Mouse (Mus musculus) lung, postnatal 0 days (tissue): ENCODE data around the gene Taok3. TPM values are rescaled to one million over a fixed set of nuclear protein-coding genes. Genes with fewer than 3 reads are reported as not detected.

Experiments
- ATAC-seq: fragments of 200-750 bp; cut with Nextera tagmentation; 2 replicates; pipeline ENCODE4 v1.8.0; 2017; ENCODE audit warnings: moderate library complexity
- DNase-seq: peaks from one replicate; pipeline ENCODE4 v3.0.0-alpha.2; 2016; ENCODE audit warnings: low spot score
- H3K27ac ChIP-seq: fragments of 300-500 bp; sonication (generic); 2 replicates; pipeline ENCODE4 v1.5.1; 2014; ENCODE audit warnings: antibody characterized with exemption, mild to moderate bottlenecking, low read length, mixed read lengths
- H3K27me3 ChIP-seq: fragments of 300-500 bp; sonication (generic); replicated peaks from 2 replicates; pipeline ENCODE4 v1.6.1; 2014; ENCODE audit warnings: low read length, mixed read lengths; ENCODE audit not compliant: insufficient read depth
- H3K36me3 ChIP-seq: fragments of 300-500 bp; sonication (generic); 2 replicates; pipeline ENCODE4 v1.6.1; 2014; ENCODE audit warnings: low read length, mixed read lengths; ENCODE audit not compliant: insufficient read depth
- H3K4me1 ChIP-seq: fragments of 300-500 bp; sonication (generic); 2 replicates; pipeline ENCODE4 v1.6.1; 2014; ENCODE audit warnings: antibody characterized with exemption, low read depth, low read length, mixed read lengths; ENCODE audit not compliant: insufficient read depth
- H3K4me2 ChIP-seq: fragments of 300-500 bp; sonication (generic); replicated peaks from 2 replicates; pipeline ENCODE4 v1.6.1; 2014; ENCODE audit warnings: low read depth, mild to moderate bottlenecking, low read length, moderate library complexity, mixed read lengths
- H3K4me3 ChIP-seq: fragments of 300-500 bp; sonication (generic); 2 replicates; pipeline ENCODE4 v1.5.1; 2014; ENCODE audit warnings: low read depth, low read length
- H3K9ac ChIP-seq: fragments of 300-500 bp; sonication (generic); replicated peaks from 2 replicates; pipeline ENCODE4 v1.6.1; 2014; ENCODE audit warnings: low read depth, mild to moderate bottlenecking
- H3K9me3 ChIP-seq: fragments of 300-500 bp; sonication (generic); 2 replicates; pipeline ENCODE4 v1.6.1; 2016; ENCODE audit warnings: low read length, mixed read lengths
- CTCF ChIP-seq: IDR thresholded peaks from 2 replicates; pipeline ENCODE4 v1.5.1; 2016; ENCODE audit warnings: antibody characterized with exemption, mild to moderate bottlenecking
- EP300 ChIP-seq: IDR thresholded peaks from 2 replicates; pipeline ENCODE4 v1.6.1; 2016; ENCODE audit warnings: antibody characterized with exemption, mild to moderate bottlenecking, control low read depth
- WGBS: fragments of 180-500 bp; shearing (Covaris S2); extraction: QIAGEN DNeasy Blood & Tissue Kit; methylation state at CpG from one replicate; pipeline ENCODE4 v1.1.7; 2014; 5-methylcytosine and 5-hydroxymethylcytosine counted together
- polyA plus RNA-seq: library from polyadenylated mRNA; unstranded; fragments of >200 nt; fragmentation: Nextera tagmentation; extraction: Ambion mirVana; gene quantifications from 2 replicates; pipeline ENCODE4 v1.2.1, GENCODE M21; 2015

The Taok3 gene
- polyA plus RNA-seq, 1 experiment from 2014 or later, result 55.5 TPM

- no peak overlapping the region for H3K9ac ChIP-seq
- H3K4me1 ChIP-seq, result no peaks in the 10 kb centered on the region
- ATAC-seq (no peak), DNase-seq (no peak)
- H3K4me3 ChIP-seq, result no peak overlapping the region
- no peaks in the 10 kb centered on the region for H3K9me3 ChIP-seq
- no peak overlapping the region for H3K27ac ChIP-seq
- no peak overlapping the region for H3K4me2 ChIP-seq
- no peaks in the 10 kb centered on the region for H3K36me3 ChIP-seq
- no peaks in the 10 kb centered on the region for H3K27me3 ChIP-seq
- TF ChIP-seq EP300 (no peak), CTCF (no peak)
These were observed 26.2 kb downstream of the Taok3 start for GRCm38 (mm10) chr5:117146165-117146564.

- no peaks in the 10 kb centered on the region for H3K36me3 ChIP-seq
- ATAC-seq (no peak), DNase-seq (no peak)
- no peak overlapping the region for H3K9ac ChIP-seq
- no peak overlapping the region for H3K4me2 ChIP-seq
- no peaks in the 10 kb centered on the region for H3K4me1 ChIP-seq
- TF ChIP-seq CTCF (peak; percentile 26), EP300 (no peak)
- no peak overlapping the region for H3K27ac ChIP-seq
- no peaks in the 10 kb centered on the region for H3K27me3 ChIP-seq
- WGBS, result 91% methylated on average over 16 of the region's 16 CpGs
- no peak overlapping the region for H3K4me3 ChIP-seq
- no peaks in the 10 kb centered on the region for H3K9me3 ChIP-seq
These were observed 27.5 kb downstream of the Taok3 start for GRCm38 (mm10) chr5:117147187-117148095.

GRCm38 (mm10) chr5:117149054-117149942 is 29.4 kb downstream of the Taok3 start:
- Histone ChIP-seq H3K36me3 (no peaks in the 10 kb centered on the region), H3K9me3 (no peaks in the 10 kb centered on the region), H3K9ac (no peak overlapping the region), H3K27ac (no peak overlapping the region), H3K4me2 (no peak overlapping the region), H3K27me3 (no peaks in the 10 kb centered on the region), H3K4me1 (no peaks in the 10 kb centered on the region), H3K4me3 (no peak overlapping the region)
- WGBS, result 62% methylated on average over 16 of the region's 16 CpGs
- DNase-seq, result no peak
- TF ChIP-seq CTCF, result no peak
- no peak for TF ChIP-seq EP300
- no peak for ATAC-seq

GRCm38 (mm10) chr5:117150068-117150467 is 30.1 kb downstream of the Taok3 start:
- Histone ChIP-seq H3K27me3 (no peaks in the 10 kb centered on the region), H3K4me2 (no peak overlapping the region), H3K4me1 (no peaks in the 10 kb centered on the region), H3K4me3 (no peak overlapping the region), H3K9me3 (no peaks in the 10 kb centered on the region), H3K9ac (no peak overlapping the region), H3K27ac (no peak overlapping the region), H3K36me3 (no peaks in the 10 kb centered on the region)
- 80% methylated on average over 5 of the region's 5 CpGs for WGBS
- no peak for ATAC-seq
- no peak for DNase-seq
- TF ChIP-seq EP300, result no peak
- TF ChIP-seq CTCF, result no peak

- Histone ChIP-seq H3K27me3 (no peaks in the 10 kb centered on the region), H3K9ac (no peak overlapping the region), H3K4me2 (no peak overlapping the region), H3K27ac (no peak overlapping the region), H3K9me3 (no peaks in the 10 kb centered on the region), H3K4me3 (no peak overlapping the region), H3K36me3 (no peaks in the 10 kb centered on the region), H3K4me1 (no peaks in the 10 kb centered on the region)
- no peak for ATAC-seq
- peak; percentile 33 for TF ChIP-seq CTCF
- TF ChIP-seq EP300, result no peak
- DNase-seq, result no peak
These were observed 33.0 kb downstream of the Taok3 start for GRCm38 (mm10) chr5:117152944-117153343.

- 49% methylated on average over 15 of the region's 15 CpGs for WGBS
- Histone ChIP-seq H3K27ac (no peak overlapping the region), H3K27me3 (no peaks in the 10 kb centered on the region), H3K4me2 (no peak overlapping the region), H3K4me1 (no peaks in the 10 kb centered on the region), H3K9me3 (no peaks in the 10 kb centered on the region), H3K9ac (no peak overlapping the region), H3K36me3 (no peaks in the 10 kb centered on the region), H3K4me3 (no peak overlapping the region)
- ATAC-seq, result peak; percentile 51
- peak; percentile 21 for DNase-seq
- TF ChIP-seq CTCF (no peak), EP300 (no peak)
These were observed 33.7 kb downstream of the Taok3 start for GRCm38 (mm10) chr5:117153527-117154091.
